Mouse (Mus musculus): ENCODE measurements around the gene Ifitm1. TPM values are rescaled to one million over a fixed set of nuclear protein-coding genes. Genes with fewer than 3 reads are reported as not detected.
"Not testable (repeated sequence)": the region's sequence is repeated elsewhere in the genome, so short reads cannot be mapped to it uniquely, and the experiment has no call there.

Gene Ifitm1
- polyA plus RNA-seq, 1 experiment from 2014 or later: 7.6 TPM

DNA sequence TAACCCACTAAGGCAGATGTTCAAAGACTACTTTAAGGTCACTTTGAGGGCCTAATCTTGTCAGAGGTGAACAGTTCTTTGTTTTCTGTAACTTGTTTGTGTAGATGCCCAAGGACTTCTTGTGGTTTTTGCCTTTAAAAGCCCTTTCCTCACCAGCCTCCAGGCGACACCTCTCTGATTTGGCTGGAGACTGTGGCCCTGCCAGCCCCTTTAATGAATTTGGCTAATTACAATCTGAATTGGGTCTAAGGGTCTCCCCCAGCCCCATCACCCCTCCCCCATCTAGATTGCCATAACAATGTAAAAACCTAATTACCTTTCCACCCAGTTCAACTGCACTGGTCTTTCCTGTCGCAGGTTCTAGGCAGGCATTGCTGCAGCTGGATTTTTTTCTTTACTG, 4.3 kb upstream of the Ifitm1 start:
- 86% methylated on average over 2 of the region's 2 CpGs for WGBS (ENCODE audit: insufficient replicate concordance)
- no peak overlapping the region for H3K4me2 ChIP-seq
- no peaks in the 10 kb centered on the region for H3K9me3 ChIP-seq (replicated peaks; ENCODE audit: control insufficient read depth, low read length)
- H3K4me1 ChIP-seq (ENCODE audit: control insufficient read depth, insufficient read depth, low read length): no peaks in the 10 kb centered on the region
- H3K27me3 ChIP-seq (ENCODE audit: control insufficient read depth, insufficient read depth, low read length): peaks cover 5% of the 10 kb centered on the region
- no peak overlapping the region for H3K9ac ChIP-seq (ENCODE audit: low read depth, low read length)
- H3K36me3 ChIP-seq (ENCODE audit: control insufficient read depth, insufficient read depth, low read length): no peaks in the 10 kb centered on the region
- no peak overlapping the region for H3K27ac ChIP-seq (ENCODE audit: low read depth, low read length)
- no peak overlapping the region for H3K4me3 ChIP-seq (ENCODE audit: low read depth, low read length)
- no peak for ATAC-seq (replicated peaks; ENCODE audit: insufficient number of reproducible peaks, low FRiP score, low TSS enrichment)

- no peak overlapping the region for H3K27ac ChIP-seq (ENCODE audit: low read depth, low read length)
- H3K4me2 ChIP-seq: no peak overlapping the region
- H3K9ac ChIP-seq (ENCODE audit: low read depth, low read length): no peak overlapping the region
- H3K27me3 ChIP-seq (ENCODE audit: control insufficient read depth, insufficient read depth, low read length): peaks cover 23% of the 10 kb centered on the region
- peaks cover 11% of the 10 kb centered on the region for H3K4me1 ChIP-seq (ENCODE audit: control insufficient read depth, insufficient read depth, low read length)
- H3K9me3 ChIP-seq (replicated peaks; ENCODE audit: control insufficient read depth, low read length): no peaks in the 10 kb centered on the region
- no peak overlapping the region for H3K4me3 ChIP-seq (ENCODE audit: low read depth, low read length)
- 6% methylated on average over 14 of the region's 14 CpGs for WGBS (ENCODE audit: insufficient replicate concordance)
- no peaks in the 10 kb centered on the region for H3K36me3 ChIP-seq (ENCODE audit: control insufficient read depth, insufficient read depth, low read length)
- ATAC-seq (replicated peaks; ENCODE audit: insufficient number of reproducible peaks, low FRiP score, low TSS enrichment): no peak
Observed at GRCm38 (mm10) chr7:140967862-140968591, 1.0 kb downstream of the Ifitm1 start.

GRCm38 (mm10) chr7:140968710-140969109, 1.7 kb downstream of the Ifitm1 start:
- not testable (repeated sequence) for ATAC-seq (replicated peaks; ENCODE audit: insufficient number of reproducible peaks, low FRiP score, low TSS enrichment); H3K36me3 ChIP-seq (ENCODE audit: control insufficient read depth, insufficient read depth, low read length); H3K27ac ChIP-seq (ENCODE audit: low read depth, low read length); H3K9me3 ChIP-seq (replicated peaks; ENCODE audit: control insufficient read depth, low read length); H3K9ac ChIP-seq (ENCODE audit: low read depth, low read length); H3K4me3 ChIP-seq (ENCODE audit: low read depth, low read length); H3K4me2 ChIP-seq
- Histone ChIP-seq H3K27me3 (ENCODE audit: control insufficient read depth, insufficient read depth, low read length) (peaks cover 28% of the 10 kb centered on the region), H3K4me1 (ENCODE audit: control insufficient read depth, insufficient read depth, low read length) (peaks cover 11% of the 10 kb centered on the region)
- WGBS (ENCODE audit: insufficient replicate concordance): 14% methylated on average over 3 of the region's 3 CpGs

GRCm38 (mm10) chr7:140970931-140971330, 3.9 kb downstream of the Ifitm1 start:
- H3K36me3 ChIP-seq (ENCODE audit: control insufficient read depth, insufficient read depth, low read length): no peaks in the 10 kb centered on the region
- H3K27me3 ChIP-seq (ENCODE audit: control insufficient read depth, insufficient read depth, low read length): peaks cover 36% of the 10 kb centered on the region
- no peak overlapping the region for H3K4me2 ChIP-seq
- no peak overlapping the region for H3K9ac ChIP-seq (ENCODE audit: low read depth, low read length)
- H3K4me3 ChIP-seq (ENCODE audit: low read depth, low read length): no peak overlapping the region
- no peaks in the 10 kb centered on the region for H3K9me3 ChIP-seq (replicated peaks; ENCODE audit: control insufficient read depth, low read length)
- peaks cover 11% of the 10 kb centered on the region for H3K4me1 ChIP-seq (ENCODE audit: control insufficient read depth, insufficient read depth, low read length)
- peak; percentile 31; the same call in 1 of the 2 replicates for ATAC-seq (replicated peaks; ENCODE audit: insufficient number of reproducible peaks, low FRiP score, low TSS enrichment)
- H3K27ac ChIP-seq (ENCODE audit: low read depth, low read length): no peak overlapping the region
- whole genome bisulfite sequencing (ENCODE audit: insufficient replicate concordance): 12% methylated on average over 7 of the region's 7 CpGs

- H3K4me3 ChIP-seq (ENCODE audit: low read depth, low read length): no peak overlapping the region
- H3K27me3 ChIP-seq (ENCODE audit: control insufficient read depth, insufficient read depth, low read length): peaks cover 36% of the 10 kb centered on the region
- no peaks in the 10 kb centered on the region for H3K9me3 ChIP-seq (replicated peaks; ENCODE audit: control insufficient read depth, low read length)
- no peak overlapping the region for H3K9ac ChIP-seq (ENCODE audit: low read depth, low read length)
- H3K4me2 ChIP-seq: no peak overlapping the region
- peaks cover 11% of the 10 kb centered on the region for H3K4me1 ChIP-seq (ENCODE audit: control insufficient read depth, insufficient read depth, low read length)
- no peaks in the 10 kb centered on the region for H3K36me3 ChIP-seq (ENCODE audit: control insufficient read depth, insufficient read depth, low read length)
- 0 out of 2 replicates have a peak, but pooled peaks have one; percentile 20 for ATAC-seq (replicated peaks; ENCODE audit: insufficient number of reproducible peaks, low FRiP score, low TSS enrichment)
- H3K27ac ChIP-seq (ENCODE audit: low read depth, low read length): peak overlapping the region; percentile 50; the same call in 1 of the 2 replicates
- 63% methylated on average over 8 of the region's 8 CpGs for WGBS (ENCODE audit: insufficient replicate concordance)
Observed at GRCm38 (mm10) chr7:140971479-140972171, 4.6 kb downstream of the Ifitm1 start.

DNA sequence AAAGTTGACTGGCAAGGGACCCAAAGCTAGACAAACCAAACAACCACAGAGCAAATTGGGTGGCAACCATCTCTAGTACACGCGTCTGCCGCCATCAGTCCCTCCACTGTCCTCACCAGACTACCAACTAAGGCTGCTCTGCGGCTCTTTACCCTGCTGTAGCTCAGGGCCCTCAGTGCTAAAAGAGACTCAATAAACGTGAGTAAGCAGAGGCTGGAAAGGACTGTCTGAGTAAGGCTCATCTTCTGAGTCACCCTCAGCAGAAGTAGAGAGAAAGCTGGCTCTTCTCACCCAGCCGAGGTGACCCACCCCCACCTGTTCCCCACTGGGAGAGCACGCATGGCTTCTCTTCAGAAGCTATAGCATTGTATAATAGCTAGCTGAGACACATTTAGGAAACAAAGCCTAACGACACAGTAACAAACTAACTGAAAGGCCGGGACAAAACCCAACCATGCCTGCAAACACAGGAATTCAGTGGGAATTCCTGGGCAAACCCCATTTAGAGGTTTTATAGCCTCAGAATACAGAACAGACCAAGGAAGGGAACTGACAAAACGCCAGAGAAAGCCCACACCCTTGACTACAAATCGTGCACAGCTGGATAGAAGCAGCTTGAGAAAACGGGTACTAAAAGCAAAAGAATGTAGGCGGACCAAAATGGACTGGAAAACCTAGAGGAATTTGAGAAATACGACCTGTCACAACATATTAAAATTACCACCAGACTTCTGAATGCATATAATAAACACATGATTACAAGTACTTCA, 6.6 kb downstream of the Ifitm1 start:
- Histone ChIP-seq H3K4me1 (ENCODE audit: control insufficient read depth, insufficient read depth, low read length) (peaks cover 11% of the 10 kb centered on the region), H3K9ac (ENCODE audit: low read depth, low read length) (no peak overlapping the region), H3K27me3 (ENCODE audit: control insufficient read depth, insufficient read depth, low read length) (peaks cover 28% of the 10 kb centered on the region), H3K4me2 (no peak overlapping the region), H3K27ac (ENCODE audit: low read depth, low read length) (no peak overlapping the region), H3K4me3 (ENCODE audit: low read depth, low read length) (no peak overlapping the region), H3K9me3 (replicated peaks; ENCODE audit: control insufficient read depth, low read length) (no peaks in the 10 kb centered on the region), H3K36me3 (ENCODE audit: control insufficient read depth, insufficient read depth, low read length) (no peaks in the 10 kb centered on the region)
- ATAC-seq (replicated peaks; ENCODE audit: insufficient number of reproducible peaks, low FRiP score, low TSS enrichment): no peak
- WGBS (ENCODE audit: insufficient replicate concordance): 45% methylated on average over 14 of the region's 14 CpGs

GRCm38 (mm10) chr7:140974940-140975339, 7.9 kb downstream of the Ifitm1 start:
- no peaks in the 10 kb centered on the region for H3K9me3 ChIP-seq (replicated peaks; ENCODE audit: control insufficient read depth, low read length)
- no peak overlapping the region for H3K9ac ChIP-seq (ENCODE audit: low read depth, low read length)
- H3K36me3 ChIP-seq (ENCODE audit: control insufficient read depth, insufficient read depth, low read length): no peaks in the 10 kb centered on the region
- no peak overlapping the region for H3K27ac ChIP-seq (ENCODE audit: low read depth, low read length)
- no peak overlapping the region for H3K4me3 ChIP-seq (ENCODE audit: low read depth, low read length)
- peak overlapping the region; percentile 37; the same call in 1 of the 2 replicates for H3K4me2 ChIP-seq
- peaks cover 19% of the 10 kb centered on the region for H3K27me3 ChIP-seq (ENCODE audit: control insufficient read depth, insufficient read depth, low read length)
- H3K4me1 ChIP-seq (ENCODE audit: control insufficient read depth, insufficient read depth, low read length): peaks cover 8% of the 10 kb centered on the region
- 15% methylated on average over 9 of the region's 9 CpGs for WGBS (ENCODE audit: insufficient replicate concordance)
- ATAC-seq (replicated peaks; ENCODE audit: insufficient number of reproducible peaks, low FRiP score, low TSS enrichment): no peak

- Histone ChIP-seq H3K4me2 (no peak overlapping the region), H3K27me3 (ENCODE audit: control insufficient read depth, insufficient read depth, low read length) (peaks cover 16% of the 10 kb centered on the region), H3K9me3 (replicated peaks; ENCODE audit: control insufficient read depth, low read length) (no peaks in the 10 kb centered on the region), H3K9ac (ENCODE audit: low read depth, low read length) (no peak overlapping the region), H3K4me1 (ENCODE audit: control insufficient read depth, insufficient read depth, low read length) (peaks cover 8% of the 10 kb centered on the region), H3K36me3 (ENCODE audit: control insufficient read depth, insufficient read depth, low read length) (no peaks in the 10 kb centered on the region), H3K27ac (ENCODE audit: low read depth, low read length) (no peak overlapping the region), H3K4me3 (ENCODE audit: low read depth, low read length) (no peak overlapping the region)
- no peak for ATAC-seq (replicated peaks; ENCODE audit: insufficient number of reproducible peaks, low FRiP score, low TSS enrichment)
- WGBS (ENCODE audit: insufficient replicate concordance): 30% methylated on average over 3 of the region's 3 CpGs
Observed at GRCm38 (mm10) chr7:140975465-140975864, 8.4 kb downstream of the Ifitm1 start.

All from heart, embryonic 11.5 days (tissue).